Mouse (Mus musculus): ENCODE data around the gene Gm6096. TPM values are rescaled to one million over a fixed set of nuclear protein-coding genes. Genes with fewer than 3 reads are reported as not detected.

Gene Gm6096
- polyA plus RNA-seq, 1 experiment from 2014 or later = not detected

DNA sequence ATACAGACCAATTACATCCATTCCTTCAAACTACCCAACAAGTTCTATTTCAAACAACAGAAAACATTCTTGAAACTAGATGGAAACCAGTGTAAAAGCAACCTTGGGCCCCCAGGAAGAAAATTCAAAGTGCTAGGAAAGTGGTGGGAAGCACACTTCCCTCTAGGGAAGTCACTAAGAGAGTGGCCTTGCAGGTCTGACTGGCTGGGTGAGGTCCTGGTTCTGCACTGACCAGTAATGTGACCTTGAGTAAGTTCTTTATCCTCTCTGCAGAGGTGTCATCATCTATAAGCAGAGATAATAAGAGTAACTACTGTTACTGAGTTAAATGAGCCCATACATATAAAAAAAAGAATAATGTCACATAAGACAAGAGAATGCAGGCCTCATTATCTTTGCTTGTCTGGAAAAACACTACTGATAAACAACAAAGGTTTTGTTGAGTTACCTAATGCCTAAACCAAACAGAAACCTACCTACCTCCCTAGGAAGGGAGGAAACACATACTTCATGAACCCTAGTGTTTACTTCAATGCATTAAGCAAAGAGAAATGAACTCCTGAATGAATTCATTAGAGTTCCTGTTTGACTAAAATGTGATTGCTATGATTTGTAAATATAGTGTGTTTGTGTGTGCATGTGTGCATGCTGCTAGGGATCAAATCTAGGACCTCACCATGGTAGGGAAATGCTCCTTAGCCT is 39.8 kb downstream of the Gm6096 start:
- ATAC-seq (replicated peaks) = no peak
- H3K4me2 ChIP-seq = no peak overlapping the region
- H3K9me3 ChIP-seq = no peaks in the 10 kb centered on the region

DNA sequence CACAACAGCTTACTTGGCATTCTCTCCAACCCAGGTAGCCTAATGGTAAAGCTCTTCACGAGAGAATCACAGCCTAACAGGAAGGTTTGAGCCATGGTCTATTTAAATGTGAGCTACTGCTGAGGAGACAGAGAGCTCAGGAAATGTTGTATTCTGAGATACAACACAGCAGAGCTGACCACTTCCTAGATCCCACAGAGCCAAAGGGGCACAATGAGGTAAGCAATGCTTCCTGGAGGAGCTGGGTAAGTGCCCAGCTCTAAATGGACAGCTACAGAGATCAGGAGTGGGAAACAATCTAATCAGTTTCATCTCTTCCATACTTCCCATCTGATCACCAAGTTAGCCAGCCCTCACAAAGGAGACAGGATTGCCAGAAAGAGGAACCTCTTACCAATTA is 40.4 kb downstream of the Gm6096 start:
- Histone ChIP-seq H3K9ac (no peak overlapping the region), H3K4me2 (no peak overlapping the region), H3K4me3 (no peak overlapping the region), H3K27me3 (replicated peaks) (no peaks in the 10 kb centered on the region), H3K9me3 (no peaks in the 10 kb centered on the region), H3K27ac (no peak overlapping the region), H3K36me3 (replicated peaks) (no peaks in the 10 kb centered on the region), H3K4me1 (no peaks in the 10 kb centered on the region)
- no peak for ATAC-seq (replicated peaks)
- WGBS = 86% methylated on average over 1 of the region's 1 CpGs

More for the DNA sequence above, 39.8 kb downstream of the Gm6096 start:
- 0 out of 2 replicates have a peak, but pooled peaks cover under 1% of the 10 kb centered on the region for H3K36me3 ChIP-seq (replicated peaks)
- H3K4me3 ChIP-seq = no peak overlapping the region
- H3K27me3 ChIP-seq (replicated peaks) = no peaks in the 10 kb centered on the region
- H3K9ac ChIP-seq = no peak overlapping the region
- H3K4me1 ChIP-seq = no peaks in the 10 kb centered on the region
- no peak overlapping the region for H3K27ac ChIP-seq

DNA sequence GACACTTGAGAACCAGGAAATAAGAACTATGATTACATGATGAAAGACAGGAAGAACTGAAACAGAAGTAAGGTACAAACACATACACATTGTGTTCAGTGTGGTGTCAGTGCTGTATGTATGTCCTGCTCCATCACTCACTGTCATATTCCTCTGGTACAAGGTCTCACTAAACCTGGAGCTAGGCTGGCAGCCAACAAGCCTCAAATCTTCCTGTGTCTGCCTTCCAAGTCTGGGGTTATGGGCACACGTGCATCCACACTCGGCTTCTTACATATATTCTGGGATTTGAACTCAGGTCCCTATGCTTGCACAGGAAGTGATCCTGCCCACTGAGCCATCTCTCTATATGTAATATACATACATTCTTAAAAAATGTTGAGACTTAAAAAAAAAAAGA is 41.8 kb downstream of the Gm6096 start:
- no peak overlapping the region for H3K9ac ChIP-seq
- no peaks in the 10 kb centered on the region for H3K4me1 ChIP-seq
- H3K27ac ChIP-seq = no peak overlapping the region
- 92% methylated on average over 2 of the region's 2 CpGs for WGBS
- H3K4me3 ChIP-seq = no peak overlapping the region
- H3K27me3 ChIP-seq (replicated peaks) = no peaks in the 10 kb centered on the region
- ATAC-seq (replicated peaks) = no peak
- H3K36me3 ChIP-seq (replicated peaks) = no peaks in the 10 kb centered on the region
- H3K4me2 ChIP-seq = no peak overlapping the region
- H3K9me3 ChIP-seq = no peaks in the 10 kb centered on the region

DNA sequence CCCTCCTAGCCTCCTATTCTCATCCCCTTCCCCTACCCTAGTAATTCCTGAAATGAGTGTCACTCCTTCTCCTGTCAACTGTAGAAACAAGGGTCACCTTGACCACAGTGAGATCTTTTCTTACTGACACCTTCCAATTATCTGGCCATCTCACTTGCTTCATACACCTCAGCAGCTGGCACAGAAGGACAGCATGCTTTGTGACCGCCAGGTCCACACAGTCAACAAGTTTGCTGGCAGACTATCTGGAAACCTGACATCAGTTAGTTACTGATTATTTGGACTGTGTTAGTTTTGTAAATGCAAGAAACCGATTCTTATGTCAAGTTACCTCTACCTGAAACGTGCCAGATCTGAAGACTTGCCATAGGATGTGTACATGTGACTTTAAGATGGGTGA is 45.3 kb downstream of the Gm6096 start:
- H3K9me3 ChIP-seq = no peaks in the 10 kb centered on the region
- no peak for ATAC-seq (replicated peaks)
- no peak overlapping the region for H3K4me2 ChIP-seq
- H3K27ac ChIP-seq = no peak overlapping the region
- H3K4me1 ChIP-seq = no peaks in the 10 kb centered on the region
- no peaks in the 10 kb centered on the region for H3K27me3 ChIP-seq (replicated peaks)
- no peaks in the 10 kb centered on the region for H3K36me3 ChIP-seq (replicated peaks)
- H3K9ac ChIP-seq = no peak overlapping the region
- WGBS = 94% methylated on average over 3 of the region's 3 CpGs
- H3K4me3 ChIP-seq = no peak overlapping the region

DNA sequence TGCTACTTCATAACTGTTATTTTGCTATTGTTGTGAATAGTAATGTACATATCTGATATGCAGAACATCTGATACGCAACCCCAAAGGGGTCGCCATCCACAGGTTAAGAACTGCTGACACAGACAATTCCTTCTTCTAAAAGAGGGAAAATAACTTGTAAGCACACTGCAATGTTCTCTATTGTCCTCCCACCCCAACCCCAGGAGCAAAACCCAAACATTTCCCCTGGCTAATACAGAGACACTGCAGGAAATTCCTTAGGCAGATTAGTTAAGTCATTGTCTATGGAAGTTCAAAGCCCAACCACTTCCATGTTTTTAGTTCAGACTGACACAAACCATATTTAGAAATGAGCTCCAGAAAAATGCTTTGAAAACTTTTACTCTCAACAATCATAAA is 48.0 kb downstream of the Gm6096 start:
- Histone ChIP-seq H3K4me2 (no peak overlapping the region), H3K4me3 (no peak overlapping the region), H3K4me1 (no peaks in the 10 kb centered on the region), H3K9ac (no peak overlapping the region), H3K27me3 (replicated peaks) (no peaks in the 10 kb centered on the region), H3K27ac (no peak overlapping the region), H3K9me3 (no peaks in the 10 kb centered on the region), H3K36me3 (replicated peaks) (no peaks in the 10 kb centered on the region)
- ATAC-seq (replicated peaks) = no peak
- WGBS = 85% methylated on average over 2 of the region's 2 CpGs

Other genes starting within 250 kb of the Gm6096 start
- gene Scgb2b27, start 237.1 kb upstream of the Gm6096 start, polyA plus RNA-seq (2015; fragmentation: Nextera tagmentation; extraction: Ambion mirVana) = not detected in 2 replicates
- gene Scgb1b27, start 229.6 kb upstream of the Gm6096 start, polyA plus RNA-seq (2015; fragmentation: Nextera tagmentation; extraction: Ambion mirVana) = not detected in 2 replicates
- gene Scgb1b30, start 155.6 kb upstream of the Gm6096 start, polyA plus RNA-seq (2015; fragmentation: Nextera tagmentation; extraction: Ambion mirVana) = not detected in 2 replicates
- 4.3 and 6.4 TPM in 2 replicates for gene Wtip, start 117.8 kb upstream of the Gm6096 start, polyA plus RNA-seq (2015; fragmentation: Nextera tagmentation; extraction: Ambion mirVana)
- 169 and 180 TPM in 2 replicates for gene Uba2, start 81.4 kb upstream of the Gm6096 start, polyA plus RNA-seq (2015; fragmentation: Nextera tagmentation; extraction: Ambion mirVana)
- gene Pdcd2l, start 54.4 kb upstream of the Gm6096 start, polyA plus RNA-seq (2015; fragmentation: Nextera tagmentation; extraction: Ambion mirVana) = 80.2 and 86.5 TPM in 2 replicates
- 245 and 254 TPM in 2 replicates for gene Gpi1, start 20.7 kb upstream of the Gm6096 start, polyA plus RNA-seq (2015; fragmentation: Nextera tagmentation; extraction: Ambion mirVana)
- gene 4931406P16Rik, start 62.5 kb downstream of the Gm6096 start, polyA plus RNA-seq (2015; fragmentation: Nextera tagmentation; extraction: Ambion mirVana) = 32.5 and 32.6 TPM in 2 replicates
- gene Lsm14a, start 142.3 kb downstream of the Gm6096 start, polyA plus RNA-seq (2015; fragmentation: Nextera tagmentation; extraction: Ambion mirVana) = 59.3 and 63.4 TPM in 2 replicates

All from midbrain, embryonic 15.5 days (tissue).